ENCODE assay signal across 11 mouse cellular contexts in the genomic region with DNA sequence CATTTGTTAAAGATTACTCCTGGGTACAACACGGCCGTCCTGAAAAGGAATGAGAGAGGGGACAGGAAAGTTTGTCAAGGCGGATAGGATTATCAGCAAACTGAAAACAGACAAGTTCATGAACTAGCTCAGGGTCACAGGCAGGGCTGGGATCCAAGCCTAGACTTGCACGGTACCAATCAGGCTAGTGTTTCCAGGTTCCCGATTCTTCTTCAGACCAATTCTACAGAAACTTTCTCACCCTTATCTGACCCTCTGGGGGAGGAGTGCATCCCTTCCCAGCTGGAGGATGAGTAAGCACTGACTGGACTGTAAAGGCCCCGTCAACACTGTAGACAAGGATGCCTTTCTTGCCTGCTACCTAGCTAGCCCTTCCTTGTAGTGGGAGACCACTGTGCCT.
DNase-seq lines count a peak whose midpoint lies in the region; ATAC-seq lines count a peak whose summit lies in the region.
"Had no signal": no experiment of that assay in that cellular context is flagged by ENCODE, and none has a peak within 500 bp of the region (broad histone marks: within the 10 kb centered on the region; RNA-seq: fewer than 3 reads in every experiment).

No protein-coding gene starts in this region.

- no peak overlapping the region for H3K27ac ChIP-seq in kidney, embryonic 14.5 days (ENCODE audit: low read depth, low read length)
- peak overlapping the region; percentile 81 for H3K27ac ChIP-seq in embryonic facial prominence, embryonic 13.5 days
- H3K27ac ChIP-seq: midbrain, embryonic 13.5 days had no signal

- H3K27me3 ChIP-seq in kidney, embryonic 14.5 days (ENCODE audit: control insufficient read depth, insufficient read depth, low read length), result no peaks in the 10 kb centered on the region
- no peaks in the 10 kb centered on the region for H3K27me3 ChIP-seq in embryonic facial prominence, embryonic 13.5 days
- H3K27me3 ChIP-seq: CH12.LX; midbrain, embryonic 13.5 days had no signal

- peak; percentile 43; the same call in 1 of the 2 replicates for ATAC-seq in kidney, embryonic 14.5 days (ENCODE audit: low FRiP score, low TSS enrichment)
- ATAC-seq in embryonic facial prominence, embryonic 13.5 days (ENCODE audit: insufficient number of reproducible peaks, insufficient read depth, low FRiP score, low TSS enrichment, low read depth), result no peak

- intact Hi-C loops in heart, postnatal 36 days (cut with DNase I), result no loop called here

- no peaks in the 10 kb centered on the region for H3K9me3 ChIP-seq in kidney, embryonic 14.5 days (ENCODE audit: control insufficient read depth, low read length)
- H3K9me3 ChIP-seq in embryonic facial prominence, embryonic 13.5 days, result no peaks in the 10 kb centered on the region
- H3K9me3 ChIP-seq: midbrain, embryonic 13.5 days had no signal

- H3K4me2 ChIP-seq in kidney, embryonic 14.5 days (replicated peaks; ENCODE audit: low read depth, low read length), result no peak overlapping the region
- H3K4me2 ChIP-seq in embryonic facial prominence, embryonic 13.5 days, result 0 out of 2 replicates have a peak overlapping the region, but pooled peaks have one; percentile 11
- H3K4me2 ChIP-seq: midbrain, embryonic 13.5 days had no signal

- no peak overlapping the region for H3K9ac ChIP-seq in kidney, embryonic 14.5 days (ENCODE audit: low read depth, low read length)
- H3K9ac ChIP-seq in embryonic facial prominence, embryonic 13.5 days, result no peak overlapping the region
- H3K9ac ChIP-seq: midbrain, embryonic 13.5 days had no signal

- WGBS in kidney, embryonic 14.5 days, result 31% methylated on average over 6 of the region's 6 CpGs
- 11% methylated on average over 6 of the region's 6 CpGs for WGBS in embryonic facial prominence, embryonic 13.5 days

- no peaks in the 10 kb centered on the region for H3K36me3 ChIP-seq in kidney, embryonic 14.5 days (ENCODE audit: control insufficient read depth, insufficient read depth, low read length)
- no peaks in the 10 kb centered on the region for H3K36me3 ChIP-seq in embryonic facial prominence, embryonic 13.5 days
- H3K36me3 ChIP-seq: midbrain, embryonic 13.5 days had no signal

- DNase-seq in kidney, adult 9 months, result no peak
- peak; percentile 37 for DNase-seq in MN1 (ENCODE audit: low spot score)
- peak; percentile 28 to 35 for DNase-seq in heart, postnatal 36 days
- no peak for DNase-seq in left cerebral cortex, adult 11 months (ENCODE audit: low spot score)
- DNase-seq in frontal cortex, postnatal 10 days (ENCODE audit: low spot score in 2 of 2), result no peak
- DNase-seq in right cerebral cortex, postnatal 36 days (ENCODE audit: low spot score in 2 of 2), result no peak
- DNase-seq: spleen, adult 18-20 months had no signal

- H3K4me3 ChIP-seq in kidney, embryonic 14.5 days (ENCODE audit: low read length), result no peak overlapping the region
- no peak overlapping the region for H3K4me3 ChIP-seq in embryonic facial prominence, embryonic 13.5 days
- H3K4me3 ChIP-seq: midbrain, embryonic 13.5 days had no signal

- H3K4me1 ChIP-seq in kidney, embryonic 14.5 days (ENCODE audit: control insufficient read depth, insufficient read depth, low read length), result peaks cover 12% of the 10 kb centered on the region
- H3K4me1 ChIP-seq in embryonic facial prominence, embryonic 13.5 days, result peaks cover 28% of the 10 kb centered on the region

Comparison
In these comparisons a context has a peak if more than half of its experiments do, and no peak if none do; other contexts are left out.
1. DNase-seq: peak in MN1 (single experiment) and heart, postnatal 36 days (2 of 2); none in kidney, adult 9 months (single experiment), left cerebral cortex, adult 11 months (single experiment), frontal cortex, postnatal 10 days (0 of 2) and right cerebral cortex, postnatal 36 days (0 of 2).